Mouse (Mus musculus): Measurements from ENCODE around the gene Tepp.

The Tepp gene

GRCm38 (mm10) chr8:95362272-95362671, 51.9 kb downstream of the Tepp start:
- no peak for DNase-seq (ENCODE audit: low spot score)

- no peak for DNase-seq (ENCODE audit: low spot score)
These were observed 53.5 kb downstream of the Tepp start for GRCm38 (mm10) chr8:95363849-95364248.

- DNase-seq (ENCODE audit: low spot score), result peak; percentile 76
These were observed 59.4 kb downstream of the Tepp start for GRCm38 (mm10) chr8:95369581-95370326.

- no peak for DNase-seq (ENCODE audit: low spot score)
These were observed 63.1 kb downstream of the Tepp start for GRCm38 (mm10) chr8:95373389-95374002.

- DNase-seq (ENCODE audit: low spot score), result no peak
These were observed 64.1 kb downstream of the Tepp start for GRCm38 (mm10) chr8:95374429-95374828.

GRCm38 (mm10) chr8:95375374-95375930, 65.1 kb downstream of the Tepp start:
- no peak for DNase-seq (ENCODE audit: low spot score)

All from yolk sac, embryonic 10.5 days (tissue).